Mouse (Mus musculus): ENCODE data around the gene Tacc2. TPM values are rescaled to one million over a fixed set of nuclear protein-coding genes. Genes with fewer than 3 reads are reported as not detected.

The Tacc2 gene
- total RNA-seq, 4 experiments from 2014 or later = 64.2 to 70.3 (median 68.0) TPM

DNA sequence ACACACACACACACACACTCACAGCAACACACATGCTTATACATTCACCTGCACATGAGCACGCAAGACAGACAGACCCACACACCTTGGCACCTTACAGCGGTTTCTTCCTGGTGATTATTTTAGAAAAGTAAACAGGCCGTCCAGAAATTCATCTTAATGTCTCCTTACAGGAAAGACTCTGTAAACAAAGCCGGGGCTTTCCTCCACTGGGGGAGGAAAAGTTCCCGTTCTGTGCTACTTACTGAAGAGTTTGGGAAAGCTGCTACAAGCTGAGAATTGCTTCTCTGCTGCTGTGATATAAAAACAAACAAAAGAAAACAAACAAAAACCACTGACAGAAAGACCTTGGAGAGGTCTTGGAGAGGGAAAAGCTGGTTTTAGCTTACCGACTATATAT is 231.5 kb downstream of the Tacc2 start:
- no peak for DNase-seq (ENCODE audit: low spot score in 2 of 2)

DNA sequence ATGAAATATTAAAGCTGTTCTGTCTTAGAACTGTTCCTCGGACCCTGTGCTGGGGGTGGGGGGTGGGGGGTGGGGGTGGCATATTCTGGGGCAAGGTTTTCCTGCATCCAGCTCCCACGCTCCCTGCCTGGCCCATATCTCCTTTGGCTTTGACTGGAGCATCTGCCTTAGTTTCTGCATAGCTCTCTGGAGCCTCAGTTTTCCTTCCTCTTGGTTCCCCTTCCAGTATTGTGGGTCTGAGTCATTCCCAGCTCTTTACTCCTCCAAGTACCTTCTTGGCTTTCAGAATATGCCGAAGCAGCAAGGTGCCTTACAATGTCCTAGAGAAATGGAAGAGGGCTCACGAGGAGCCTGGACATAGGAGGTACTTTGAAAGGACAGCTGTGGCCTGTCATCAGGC is 233.0 kb downstream of the Tacc2 start:
- no peak for DNase-seq (ENCODE audit: low spot score in 2 of 2)

DNA sequence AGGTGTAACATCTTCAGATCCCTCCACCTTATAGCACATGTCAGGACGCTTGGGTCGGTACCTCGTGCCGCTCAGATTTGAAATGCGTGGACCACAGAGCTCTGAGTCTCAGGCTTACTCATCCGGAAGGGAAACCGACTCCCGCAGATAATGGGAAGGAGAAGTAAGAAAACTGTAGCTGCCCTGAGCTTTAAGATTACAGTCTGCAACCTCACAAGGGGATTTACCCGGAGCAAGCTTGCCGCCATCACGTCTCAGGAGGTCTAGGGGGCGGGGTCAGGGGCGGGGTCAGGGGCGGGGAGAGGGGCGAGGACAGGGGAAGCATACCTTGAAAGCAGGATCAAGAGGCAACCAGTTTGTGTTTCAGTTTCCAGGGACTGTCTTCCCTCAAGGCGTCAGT is 235.2 kb downstream of the Tacc2 start:
- no peak for DNase-seq (ENCODE audit: low spot score in 2 of 2)

Other genes starting within 250 kb of the Tacc2 start
- 10 to 100 TPM; 64.4 to 83.5 (median 67.3) TPM for gene Ate1, start 57.1 kb upstream of the Tacc2 start, total RNA-seq (2022)
- 10 to 100 TPM; 37.5 to 40.9 (median 40.4) TPM for gene Nsmce4a, start 4.3 kb upstream of the Tacc2 start, total RNA-seq (2022)
- gene Btbd16, start 196.6 kb downstream of the Tacc2 start, total RNA-seq (2022) = under 1 TPM in 3 of 4 experiments, not detected in 1; 0.16 to 0.49 (median 0.41) TPM